9 mouse cellular contexts compared by ENCODE assay signal in the genomic region with DNA sequence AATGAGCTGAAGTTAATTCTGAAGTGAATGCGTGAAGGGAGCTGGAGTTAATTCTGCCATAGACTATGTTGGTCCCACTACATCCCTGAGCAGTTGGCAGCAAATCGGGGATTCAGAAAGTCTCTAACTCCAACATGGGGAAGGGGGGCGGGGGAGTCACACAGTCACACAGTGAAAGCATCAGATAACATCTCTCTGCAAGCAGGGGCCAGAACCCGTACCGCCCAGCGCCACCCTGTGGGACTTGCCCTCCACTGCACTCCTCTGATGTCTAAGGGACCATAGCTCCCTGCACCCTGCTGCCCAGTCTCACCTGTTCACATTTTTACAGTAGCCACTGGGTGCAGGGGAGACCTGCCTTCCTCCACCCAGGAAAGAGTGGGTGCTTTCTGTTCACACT.
DNase-seq lines count a peak whose midpoint lies in the region; ATAC-seq lines count a peak whose summit lies in the region.
"Had no signal": no experiment of that assay in that cellular context is flagged by ENCODE, and none has a peak within 500 bp of the region (broad histone marks: within the 10 kb centered on the region; RNA-seq: fewer than 3 reads in every experiment).

No protein-coding gene starts in this region.

- H3K27me3 ChIP-seq in embryonic facial prominence, embryonic 14.5 days (replicated peaks; ENCODE audit: control insufficient read depth, insufficient read depth, low read length) = no peaks in the 10 kb centered on the region
- H3K27me3 ChIP-seq: neural tube, embryonic 13.5 days had no signal

- H3K36me3 ChIP-seq in embryonic facial prominence, embryonic 14.5 days (ENCODE audit: control insufficient read depth, insufficient read depth, low read length) = no peaks in the 10 kb centered on the region
- H3K36me3 ChIP-seq: neural tube, embryonic 13.5 days had no signal

- no peak overlapping the region for H3K27ac ChIP-seq in embryonic facial prominence, embryonic 14.5 days (replicated peaks; ENCODE audit: low read depth, low read length)

- peaks cover 54% of the 10 kb centered on the region for H3K4me1 ChIP-seq in embryonic facial prominence, embryonic 14.5 days (ENCODE audit: control insufficient read depth, insufficient read depth, low read length)

- WGBS in embryonic facial prominence, embryonic 14.5 days = 27% methylated on average over 6 of the region's 6 CpGs

- no peak overlapping the region for H3K9ac ChIP-seq in embryonic facial prominence, embryonic 14.5 days (ENCODE audit: low read depth, low read length)
- H3K9ac ChIP-seq: neural tube, embryonic 13.5 days had no signal

- ATAC-seq in embryonic facial prominence, embryonic 14.5 days (ENCODE audit: low read depth) = no peak
- ATAC-seq in activated CD4-positive, CD25-positive, alpha-beta regulatory T cell, adult 4 months = no peak

- DNase-seq in cerebellum, adult 18-20 months = peak; percentile 29 to 32
- no peak for DNase-seq in cerebellum, adult 11 months
- DNase-seq in kidney, postnatal 10 days = peak; percentile 28
- DNase-seq in kidney, postnatal 14 days = no peak
- DNase-seq in 416B (ENCODE audit: low read depth) = peak; percentile 17
- peak; percentile 60 for DNase-seq in embryonic facial prominence, embryonic 14.5 days (ENCODE audit: low spot score)
- DNase-seq in thymus, postnatal 25 days = no peak

- H3K9me3 ChIP-seq in embryonic facial prominence, embryonic 14.5 days (ENCODE audit: control insufficient read depth, low read length) = no peaks in the 10 kb centered on the region
- H3K9me3 ChIP-seq: neural tube, embryonic 13.5 days had no signal

- H3K4me3 ChIP-seq in embryonic facial prominence, embryonic 14.5 days (ENCODE audit: low read depth, low read length) = no peak overlapping the region
- H3K4me3 ChIP-seq: neural tube, embryonic 13.5 days had no signal

- H3K4me2 ChIP-seq in embryonic facial prominence, embryonic 14.5 days (ENCODE audit: low read depth, low read length) = no peak overlapping the region
- H3K4me2 ChIP-seq: neural tube, embryonic 13.5 days had no signal

Comparison
In these comparisons a context has a peak if more than half of its experiments do, and no peak if none do; other contexts are left out.
1. DNase-seq: peak in cerebellum, adult 18-20 months (2 of 2), kidney, postnatal 10 days (single experiment), 416B (single experiment) and embryonic facial prominence, embryonic 14.5 days (single experiment); none in cerebellum, adult 11 months (single experiment), kidney, postnatal 14 days (single experiment) and thymus, postnatal 25 days (single experiment).